Mouse (Mus musculus) C2C12 (cell line): ENCODE measurements at regions not wholly inside any gene's neighbourhood (a gene's known extent, or its start where the extent isn't known, plus 50 kb on each side); places are given as distances from the start of the nearest gene placed in this dataset.
"Not testable (repeated sequence)": the region's sequence is repeated elsewhere in the genome, so short reads cannot be mapped to it uniquely, and the experiment has no call there.

ENCODE experiments used
- H3K27me3 ChIP-seq: one replicate; pipeline ENCODE4 v1.6.1; 2011; ENCODE audit not compliant: control insufficient read depth, insufficient read depth, insufficient read length
- H3K36me3 ChIP-seq: one replicate; pipeline ENCODE4 v1.6.1; 2011; ENCODE audit not compliant: control insufficient read depth, insufficient read depth
- H3K4me3 ChIP-seq: one replicate; pipeline ENCODE4 v1.5.1; 2011; ENCODE audit warnings: mild to moderate bottlenecking, control low read depth; ENCODE audit not compliant: poor library complexity, insufficient read depth, severe bottlenecking
- H3K79me2 ChIP-seq: one replicate; pipeline ENCODE4 v1.6.1; 2011; ENCODE audit not compliant: control insufficient read depth, insufficient read depth
- H3K79me3 ChIP-seq: one replicate; pipeline ENCODE4 v1.6.1; 2011; ENCODE audit warnings: low read depth, control low read depth
- H3ac ChIP-seq: one replicate; pipeline ENCODE3; 2011; ENCODE audit warnings: low read depth; ENCODE audit not compliant: control insufficient read depth, insufficient read length
- CEBPB ChIP-seq: IDR thresholded peaks from one replicate; pipeline ENCODE4 v1.6.1; 2011; ENCODE audit warnings: low read depth, mild to moderate bottlenecking, control low read depth, moderate library complexity
- CTCF ChIP-seq: IDR thresholded peaks from one replicate; pipeline ENCODE4 v1.5.1; 2011; ENCODE audit not compliant: control insufficient read depth, insufficient read depth, insufficient read length
- FOSL1 ChIP-seq: IDR thresholded peaks from one replicate; pipeline ENCODE4 v1.8.0; 2011; ENCODE audit warnings: mild to moderate bottlenecking, low read length; ENCODE audit not compliant: poor library complexity, insufficient read depth, severe bottlenecking
- MAX ChIP-seq: IDR thresholded peaks from one replicate; pipeline ENCODE4 v1.6.1; 2011; ENCODE audit warnings: mild to moderate bottlenecking, control low read depth
- MYOD1 ChIP-seq: IDR thresholded peaks from one replicate; pipeline ENCODE4 v1.6.1; 2011; ENCODE audit warnings: low read depth; ENCODE audit not compliant: control insufficient read depth, insufficient read length
- MYOG ChIP-seq: IDR thresholded peaks from one replicate; pipeline ENCODE4 v1.6.1; 2011; ENCODE audit not compliant: control insufficient read depth, insufficient read length; ENCODE audit errors: extremely low read depth
- USF1 ChIP-seq: IDR thresholded peaks from one replicate; pipeline ENCODE4 v1.6.1; 2011; ENCODE audit warnings: low read depth, mild to moderate bottlenecking, control low read depth, moderate library complexity

DNA sequence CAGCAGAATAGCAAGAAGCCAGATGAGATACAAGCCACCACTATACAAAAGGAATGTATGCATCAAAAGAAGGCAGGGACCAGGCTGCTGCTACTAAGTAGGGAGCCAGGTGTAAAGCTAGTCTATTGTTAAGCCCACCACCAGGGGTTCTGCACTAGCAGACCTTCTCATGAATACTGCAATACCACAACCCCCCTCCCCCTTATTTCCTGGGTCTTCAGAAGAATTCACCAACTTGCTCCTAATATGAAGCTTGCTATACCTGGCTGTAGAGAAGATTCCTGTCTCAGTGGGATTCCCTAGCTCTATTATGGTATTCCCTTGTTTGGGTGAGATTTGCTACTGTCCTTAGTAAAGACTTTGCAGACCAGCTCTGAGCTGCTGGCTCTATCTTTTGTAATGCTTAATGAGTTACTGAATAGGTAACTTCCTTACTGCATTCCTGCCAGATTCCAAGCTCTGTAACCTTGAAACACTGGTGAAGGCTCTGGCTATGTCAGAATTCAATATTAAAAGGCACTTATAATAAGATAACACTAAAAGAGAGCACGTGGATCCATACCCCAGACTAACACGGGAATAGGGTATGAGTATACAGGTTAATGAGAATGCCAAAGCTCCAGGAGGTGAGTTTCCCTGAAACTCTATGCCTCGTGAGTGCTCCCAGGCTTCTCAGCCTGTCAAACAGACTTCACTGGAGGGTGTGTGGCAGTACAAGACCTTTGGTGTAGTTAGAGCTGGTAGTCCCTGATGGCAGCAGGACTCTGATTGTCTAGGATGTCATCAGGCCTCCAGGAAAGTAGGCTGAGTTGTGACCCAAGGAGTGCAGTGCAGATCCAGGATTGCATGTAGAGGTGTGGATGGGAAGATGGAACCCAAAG is 455.5 kb downstream of the Plxdc2 start:
- not testable (repeated sequence) for H3K36me3 ChIP-seq, H3K27me3 ChIP-seq, H3K79me3 ChIP-seq, H3K79me2 ChIP-seq, H3ac ChIP-seq, H3K4me3 ChIP-seq

DNA sequence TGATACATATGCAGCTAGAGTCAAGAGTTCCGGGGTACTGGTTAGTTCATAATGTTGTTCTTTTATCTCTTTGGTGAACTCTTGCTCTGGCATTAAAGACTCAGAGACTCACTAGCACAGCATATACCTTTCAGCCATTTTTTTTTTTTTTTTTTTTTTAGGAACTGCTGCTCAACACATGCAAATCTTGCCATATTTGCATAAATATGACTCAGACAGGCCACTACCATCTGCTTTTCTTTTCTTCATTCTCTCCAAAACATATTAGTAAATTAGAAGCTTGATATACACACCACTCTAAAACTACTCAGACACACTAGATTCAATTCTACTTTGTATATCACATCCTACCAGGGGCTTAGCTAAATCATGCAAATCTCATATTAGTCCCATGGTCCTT is 464.3 kb downstream of the Plxdc2 start:
- H3K79me3 ChIP-seq = no peaks in the 10 kb centered on the region
- no peaks in the 10 kb centered on the region for H3K27me3 ChIP-seq
- TF ChIP-seq USF1 = no peak
- TF ChIP-seq MAX = no peak
- TF ChIP-seq MYOD1 = no peak
- TF ChIP-seq FOSL1 = no peak
- no peak for TF ChIP-seq CEBPB
- TF ChIP-seq MYOG = no peak
- no peaks in the 10 kb centered on the region for H3K79me2 ChIP-seq
- no peaks in the 10 kb centered on the region for H3K36me3 ChIP-seq
- H3ac ChIP-seq = no peak overlapping the region
- H3K4me3 ChIP-seq = no peak overlapping the region

DNA sequence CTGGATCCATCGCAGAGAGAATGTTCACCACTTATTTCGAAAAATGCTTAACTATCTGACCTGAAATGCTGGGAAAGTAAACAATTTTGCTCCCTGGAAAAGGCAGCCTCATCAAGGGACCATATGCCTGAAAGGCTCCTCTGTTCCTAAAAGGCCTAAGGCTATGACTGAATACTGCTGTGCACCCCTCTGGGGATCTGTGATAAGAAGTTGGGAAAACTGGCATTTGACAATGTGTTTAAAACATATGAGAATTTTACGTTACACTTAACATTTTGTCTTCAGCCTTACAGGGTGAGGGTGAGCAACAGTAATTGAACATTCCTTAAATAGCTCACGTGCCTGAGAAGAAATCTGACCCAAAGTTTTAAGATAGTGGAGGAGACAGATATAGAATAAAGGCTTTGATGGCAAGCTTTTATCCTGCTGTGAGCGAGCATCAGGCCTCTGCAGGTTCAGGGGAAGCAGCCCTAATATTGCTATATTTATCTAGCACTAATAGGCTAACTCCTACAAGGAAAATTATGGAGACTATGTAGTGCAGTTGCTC is 468.7 kb downstream of the Plxdc2 start:
- H3ac ChIP-seq = no peak overlapping the region
- H3K36me3 ChIP-seq = no peaks in the 10 kb centered on the region
- TF ChIP-seq MYOG (no peak), MAX (no peak), CTCF (no peak), FOSL1 (no peak), CEBPB (no peak), MYOD1 (no peak), USF1 (no peak)
- no peaks in the 10 kb centered on the region for H3K79me2 ChIP-seq
- no peaks in the 10 kb centered on the region for H3K27me3 ChIP-seq
- no peak overlapping the region for H3K4me3 ChIP-seq
- no peaks in the 10 kb centered on the region for H3K79me3 ChIP-seq

GRCm38 (mm10) chr2:16827266-16827665 is 471.2 kb downstream of the Plxdc2 start:
- Histone ChIP-seq H3K27me3 (no peaks in the 10 kb centered on the region), H3K79me2 (no peaks in the 10 kb centered on the region), H3K79me3 (no peaks in the 10 kb centered on the region), H3K4me3 (no peak overlapping the region), H3K36me3 (no peaks in the 10 kb centered on the region), H3ac (no peak overlapping the region)
- TF ChIP-seq USF1 (no peak), CEBPB (no peak), MYOD1 (no peak), FOSL1 (no peak), MAX (no peak), MYOG (no peak), CTCF (no peak)

GRCm38 (mm10) chr2:16835960-16836359 is 479.9 kb downstream of the Plxdc2 start:
- Histone ChIP-seq H3K79me3 (no peaks in the 10 kb centered on the region), H3K36me3 (no peaks in the 10 kb centered on the region), H3K79me2 (no peaks in the 10 kb centered on the region), H3K4me3 (no peak overlapping the region), H3ac (no peak overlapping the region), H3K27me3 (no peaks in the 10 kb centered on the region)
- TF ChIP-seq MYOG (no peak), MAX (no peak)

DNA sequence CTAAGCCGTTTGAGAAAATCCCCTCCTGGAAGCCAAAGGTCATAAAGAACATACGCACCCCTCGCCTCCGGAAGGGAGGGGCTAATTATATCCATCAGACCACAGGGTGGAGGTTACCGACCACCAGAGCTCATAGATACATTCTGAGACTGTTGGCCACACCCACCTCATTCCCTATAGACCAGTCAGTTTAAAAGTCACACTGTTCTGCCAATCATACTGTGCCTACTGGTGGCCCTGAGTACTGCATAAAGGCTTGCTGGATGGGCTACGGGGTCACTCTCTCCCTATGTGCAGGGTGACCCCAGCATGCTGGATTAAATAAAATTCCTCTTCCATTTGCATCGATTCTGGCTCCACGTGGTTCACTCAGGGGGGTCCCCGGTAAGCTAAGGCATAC is 482.6 kb downstream of the Plxdc2 start:
- Histone ChIP-seq H3K79me3 (no peaks in the 10 kb centered on the region), H3K4me3 (no peak overlapping the region), H3K27me3 (no peaks in the 10 kb centered on the region), H3K79me2 (no peaks in the 10 kb centered on the region), H3ac (no peak overlapping the region), H3K36me3 (no peaks in the 10 kb centered on the region)
- TF ChIP-seq MYOD1 (no peak), MAX (no peak), CTCF (no peak), FOSL1 (no peak), CEBPB (no peak), MYOG (no peak), USF1 (no peak)
